Mouse (Mus musculus) testis, adult 2 months (tissue): ENCODE results near the gene Fam169a. TPM values are rescaled to one million over a fixed set of nuclear protein-coding genes. Genes with fewer than 3 reads are reported as not detected.
A peak's percentile ranks its signal among the peaks of the same experiment; 100 is the strongest.

Source experiments
- H3K27ac ChIP-seq: fragments of 200-500 bp; 2 replicates; pipeline ENCODE4 v1.5.1; 2012; ENCODE audit warnings: low read depth, low read length; ENCODE audit not compliant: control insufficient read depth, insufficient read depth
- H3K27me3 ChIP-seq: fragments of 200-500 bp; 2 replicates; pipeline ENCODE4 v1.6.1; 2012; ENCODE audit warnings: mild to moderate bottlenecking, low read length, moderate library complexity; ENCODE audit not compliant: control insufficient read depth, insufficient read depth
- H3K36me3 ChIP-seq: fragments of 200-500 bp; 2 replicates; pipeline ENCODE4 v1.6.1; 2012; ENCODE audit warnings: mild to moderate bottlenecking, low read length; ENCODE audit not compliant: control insufficient read depth, insufficient read depth
- H3K4me1 ChIP-seq: fragments of 200-500 bp; 2 replicates; pipeline ENCODE4 v1.6.1; 2012; ENCODE audit warnings: low read length; ENCODE audit not compliant: control insufficient read depth, insufficient read depth
- H3K4me3 ChIP-seq: fragments of 200-500 bp; 2 replicates; pipeline ENCODE4 v1.5.1; 2012; ENCODE audit warnings: low read depth, mild to moderate bottlenecking, low read length, moderate library complexity, mixed read lengths; ENCODE audit not compliant: control insufficient read depth
- CTCF ChIP-seq: fragments of 200-500 bp; IDR thresholded peaks from 2 replicates; pipeline ENCODE4 v1.5.1; 2012; ENCODE audit warnings: low read depth, mild to moderate bottlenecking, inconsistent platforms, low read length, moderate library complexity; ENCODE audit not compliant: control insufficient read depth, insufficient read depth, insufficient replicate concordance
- POLR2A ChIP-seq: fragments of 200-500 bp; IDR thresholded peaks from 2 replicates; pipeline ENCODE4 v1.6.1; 2012; ENCODE audit warnings: low read depth, mild to moderate bottlenecking, inconsistent platforms, low read length, moderate library complexity; ENCODE audit not compliant: control insufficient read depth
- polyA plus RNA-seq: library from polyadenylated mRNA; depleted of rRNA; stranded (reverse); fragments of >200 nt; gene quantifications from 2 replicates; pipeline ENCODE4 v1.2.3, GENCODE M21; 2012; rRNA removed

Gene Fam169a
- 4.1 and 4.4 TPM in 2 replicates for polyA plus RNA-seq

- no peak within 1 kb of the TSS for H3K4me3 ChIP-seq
- H3K27me3 ChIP-seq = no peaks in the 10 kb centered on the region
- TF ChIP-seq CTCF (no peak), POLR2A (no peak)
- H3K36me3 ChIP-seq = no peaks in the 10 kb centered on the region
- no peak within 1 kb of the TSS for H3K27ac ChIP-seq
- H3K4me1 ChIP-seq = peaks cover 8% of the 10 kb centered on the region
These were observed at the start of gene Fam169a for GRCm38 (mm10) chr13:97066649-97067550. Gene Fam169a (plus strand): TSS chr13:97067286.

GRCm38 (mm10) chr13:97017711-97018110, 49.4 kb upstream of the Fam169a start:
- Histone ChIP-seq H3K36me3 (no peaks in the 10 kb centered on the region), H3K27ac (no peak overlapping the region), H3K4me1 (no peaks in the 10 kb centered on the region), H3K27me3 (no peaks in the 10 kb centered on the region), H3K4me3 (no peak overlapping the region)
- TF ChIP-seq POLR2A (no peak), CTCF (no peak)

- H3K27ac ChIP-seq = no peak overlapping the region
- no peaks in the 10 kb centered on the region for H3K36me3 ChIP-seq
- H3K4me1 ChIP-seq = no peaks in the 10 kb centered on the region
- no peak for TF ChIP-seq POLR2A
- TF ChIP-seq CTCF = no peak
- H3K27me3 ChIP-seq = no peaks in the 10 kb centered on the region
- H3K4me3 ChIP-seq = no peak overlapping the region
These were observed 47.0 kb upstream of the Fam169a start for GRCm38 (mm10) chr13:97020122-97020521.

- Histone ChIP-seq H3K36me3 (no peaks in the 10 kb centered on the region), H3K4me3 (no peak overlapping the region), H3K27ac (no peak overlapping the region), H3K4me1 (no peaks in the 10 kb centered on the region), H3K27me3 (no peaks in the 10 kb centered on the region)
- TF ChIP-seq CTCF (no peak), POLR2A (no peak)
These were observed 45.2 kb upstream of the Fam169a start for GRCm38 (mm10) chr13:97021906-97022305.

- no peaks in the 10 kb centered on the region for H3K36me3 ChIP-seq
- peak overlapping the region; percentile 39 for H3K27ac ChIP-seq
- no peaks in the 10 kb centered on the region for H3K27me3 ChIP-seq
- H3K4me3 ChIP-seq = peak overlapping the region; percentile 85
- TF ChIP-seq POLR2A = no peak
- no peak for TF ChIP-seq CTCF
- H3K4me1 ChIP-seq = no peaks in the 10 kb centered on the region
These were observed 37.0 kb upstream of the Fam169a start for GRCm38 (mm10) chr13:97030075-97030474.

GRCm38 (mm10) chr13:97034262-97034661, 32.8 kb upstream of the Fam169a start, which contains the start of gene 1700029F12Rik:
Gene 1700029F12Rik (minus strand): TSS chr13:97034362.
- Histone ChIP-seq H3K27ac (peak within 1 kb of the TSS; percentile 96), H3K36me3 (no peaks in the 10 kb centered on the region), H3K4me3 (peak within 1 kb of the TSS; percentile 79), H3K4me1 (peaks cover 2% of the 10 kb centered on the region), H3K27me3 (no peaks in the 10 kb centered on the region)
- TF ChIP-seq POLR2A (no peak), CTCF (no peak)

GRCm38 (mm10) chr13:97051158-97051557, 15.9 kb upstream of the Fam169a start:
- TF ChIP-seq CTCF (no peak), POLR2A (no peak)
- peaks cover 2% of the 10 kb centered on the region; the same call in 1 of the 2 replicates for H3K4me1 ChIP-seq
- no peaks in the 10 kb centered on the region for H3K27me3 ChIP-seq
- H3K27ac ChIP-seq = no peak overlapping the region
- no peak overlapping the region for H3K4me3 ChIP-seq
- H3K36me3 ChIP-seq = no peaks in the 10 kb centered on the region
